Mouse (Mus musculus) kidney, postnatal 25 days (tissue): ENCODE data around the gene Prkg1.
"Not testable (repeated sequence)": the region's sequence is repeated elsewhere in the genome, so short reads cannot be mapped to it uniquely, and the experiment has no call there.

ENCODE experiments used
- DNase-seq, 2 experiments: peaks; one replicate each; pipeline ENCODE4 v3.0.0; 2021; ENCODE audit warnings: mixed read lengths in 2 of 2

The Prkg1 gene

DNA sequence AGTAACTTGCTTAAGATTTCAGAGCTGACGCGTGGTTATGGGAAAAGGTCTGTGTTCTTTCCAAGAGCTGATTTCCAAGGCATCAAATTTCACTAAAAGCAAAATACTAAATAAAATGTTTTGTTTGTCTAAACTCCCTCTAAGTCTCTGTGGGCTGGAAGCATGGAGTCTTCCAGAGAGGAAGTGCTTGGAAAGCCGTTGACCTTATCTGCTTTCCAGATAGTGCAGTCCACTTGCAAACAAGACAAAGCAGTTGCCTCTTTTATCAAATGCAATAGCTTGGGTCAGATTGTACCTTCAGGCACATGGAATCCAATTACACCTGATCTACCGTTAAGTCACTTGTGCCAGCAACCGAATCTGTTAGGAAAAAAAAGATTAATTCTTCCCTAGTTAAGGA lies 340.5 kb downstream of the Prkg1 start:
- no peak for DNase-seq

- no peak for DNase-seq
Observed at GRCm38 (mm10) chr19:31413571-31413970, 351.3 kb downstream of the Prkg1 start.

GRCm38 (mm10) chr19:31396096-31396495 lies 368.7 kb downstream of the Prkg1 start:
- DNase-seq = no peak

DNA sequence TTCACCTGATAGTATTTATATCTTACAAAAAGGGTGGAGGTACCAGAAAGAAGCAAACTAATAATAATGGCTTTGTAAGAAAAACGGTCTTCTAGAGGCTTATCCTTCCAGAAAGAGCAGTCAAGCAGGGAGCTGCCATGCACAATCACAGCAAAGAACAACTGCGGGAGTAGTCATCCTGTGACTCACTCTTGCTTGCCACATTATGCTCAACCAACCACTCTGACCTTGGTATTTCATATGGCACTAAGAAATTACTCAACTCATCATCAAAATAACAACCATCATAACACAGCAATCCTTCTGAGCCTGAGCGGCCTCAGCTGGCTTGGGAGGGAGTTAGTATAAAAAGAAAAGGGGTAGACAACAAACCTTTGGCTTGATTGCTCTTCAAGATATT lies 379.5 kb downstream of the Prkg1 start:
- DNase-seq = no peak

DNA sequence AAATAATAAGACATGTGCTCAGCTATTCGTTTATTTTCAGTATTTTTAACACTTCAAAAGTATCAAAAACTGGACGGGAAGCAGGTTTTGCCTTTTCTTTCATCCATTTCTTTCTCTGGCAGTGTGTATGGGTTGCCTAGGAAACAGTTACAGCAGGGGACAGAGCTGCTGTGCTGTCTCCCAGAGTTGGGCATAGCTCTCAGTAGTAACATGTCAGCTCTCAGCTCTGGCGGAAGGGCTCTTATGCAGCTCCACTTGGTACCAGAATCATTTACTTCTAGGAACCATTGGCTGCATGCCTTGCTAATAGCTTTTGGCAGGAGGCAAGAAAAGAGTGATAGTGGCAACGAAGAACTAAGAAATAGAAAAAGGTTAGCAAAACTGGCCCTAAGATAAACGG lies 381.0 kb downstream of the Prkg1 start:
- DNase-seq = no peak

- DNase-seq = peak in 1 of 2 experiments; percentile 14
Observed at GRCm38 (mm10) chr19:31370106-31370505, 394.7 kb downstream of the Prkg1 start.

- peak in 1 of 2 experiments; percentile 19 for DNase-seq
Observed at GRCm38 (mm10) chr19:31369116-31369515, 395.7 kb downstream of the Prkg1 start.

- no peak for DNase-seq
Observed at GRCm38 (mm10) chr19:31362051-31362450, 402.8 kb downstream of the Prkg1 start.

- DNase-seq = no peak
Observed at GRCm38 (mm10) chr19:31361575-31361974, 403.3 kb downstream of the Prkg1 start.

DNA sequence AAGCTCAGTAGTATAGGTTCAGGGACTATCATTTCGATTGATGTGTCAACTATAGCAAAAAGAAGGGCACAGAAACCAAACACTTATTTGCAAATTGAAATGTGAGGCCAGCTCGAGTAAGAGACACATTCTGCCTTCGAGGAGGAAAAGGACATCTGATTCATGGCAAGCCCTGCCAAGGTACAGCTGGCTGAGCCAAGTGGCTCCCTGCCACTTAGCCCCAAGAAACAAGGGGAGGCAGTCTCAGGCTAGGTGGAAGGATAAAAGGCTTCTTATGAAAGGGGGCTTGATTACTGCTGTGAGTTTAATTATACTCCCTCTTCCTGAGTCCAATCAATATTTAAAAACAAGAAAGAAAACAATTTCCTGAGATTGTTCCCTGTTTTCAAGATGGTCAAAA lies 403.7 kb downstream of the Prkg1 start:
- DNase-seq = peak in 1 of 2 experiments; percentile 45

GRCm38 (mm10) chr19:31354959-31355358 lies 409.9 kb downstream of the Prkg1 start:
- no peak for DNase-seq

DNA sequence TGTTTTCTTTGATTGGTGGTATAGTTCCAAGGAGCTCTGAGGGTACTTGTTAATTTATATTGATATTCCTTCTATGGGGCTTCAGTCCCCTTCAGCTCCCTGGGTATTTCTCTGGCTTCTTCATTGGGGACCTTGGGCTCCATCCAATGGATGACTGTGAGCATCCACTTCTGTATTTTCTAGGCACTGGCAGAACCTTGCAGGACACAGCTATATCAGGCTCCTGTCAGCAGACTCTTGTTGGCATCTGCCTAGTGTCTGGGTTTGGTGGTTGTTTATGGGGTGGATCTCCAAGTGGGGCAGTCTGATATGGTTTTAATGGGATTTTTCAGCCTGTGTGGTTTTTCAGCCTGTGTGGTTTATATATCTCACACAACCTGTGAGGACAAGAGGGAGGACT lies 412.0 kb downstream of the Prkg1 start:
- not testable (repeated sequence) for DNase-seq

DNA sequence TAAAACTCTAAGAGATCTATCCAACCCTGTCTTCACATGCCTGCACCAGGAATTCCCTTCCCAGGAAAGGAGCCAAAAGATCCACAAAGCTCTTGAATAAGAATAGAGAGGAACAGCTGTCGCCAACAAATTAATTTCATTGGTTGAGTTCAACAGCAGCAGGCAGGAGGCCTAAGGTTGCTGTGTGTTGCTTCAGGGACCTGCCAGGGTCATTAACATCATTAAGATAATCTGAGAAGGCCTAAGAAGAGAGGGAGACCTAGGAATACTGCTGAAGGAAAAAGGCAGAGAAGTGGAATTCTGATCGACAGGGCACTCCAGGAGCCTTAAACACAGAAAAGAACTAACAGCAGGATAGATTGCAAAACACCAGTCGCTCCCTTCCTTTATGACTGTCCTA lies 413.0 kb downstream of the Prkg1 start:
- DNase-seq = no peak

GRCm38 (mm10) chr19:31342150-31342549 lies 422.7 kb downstream of the Prkg1 start:
- DNase-seq = peak; percentile 48 to 81

- DNase-seq = no peak
Observed at GRCm38 (mm10) chr19:31340898-31341297, 423.9 kb downstream of the Prkg1 start.

- no peak for DNase-seq
Observed at GRCm38 (mm10) chr19:31338355-31339101, 426.3 kb downstream of the Prkg1 start.

DNA sequence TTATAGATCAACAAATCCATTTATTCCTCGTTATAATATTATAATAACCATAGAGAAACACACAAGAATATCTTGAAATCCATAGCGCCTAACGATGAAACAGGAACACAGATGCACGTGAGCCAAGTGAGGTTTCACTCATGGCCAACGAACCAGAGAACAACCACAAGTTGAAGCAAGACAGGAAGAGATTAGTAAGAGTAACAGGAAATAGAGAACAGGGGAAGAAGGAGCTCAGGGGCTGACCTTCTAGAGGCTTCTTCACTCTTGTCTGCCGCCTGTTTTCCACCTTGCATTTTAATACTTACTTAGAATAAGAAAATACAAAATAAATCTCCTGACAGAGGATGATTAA lies 427.0 kb downstream of the Prkg1 start:
- no peak for DNase-seq

DNA sequence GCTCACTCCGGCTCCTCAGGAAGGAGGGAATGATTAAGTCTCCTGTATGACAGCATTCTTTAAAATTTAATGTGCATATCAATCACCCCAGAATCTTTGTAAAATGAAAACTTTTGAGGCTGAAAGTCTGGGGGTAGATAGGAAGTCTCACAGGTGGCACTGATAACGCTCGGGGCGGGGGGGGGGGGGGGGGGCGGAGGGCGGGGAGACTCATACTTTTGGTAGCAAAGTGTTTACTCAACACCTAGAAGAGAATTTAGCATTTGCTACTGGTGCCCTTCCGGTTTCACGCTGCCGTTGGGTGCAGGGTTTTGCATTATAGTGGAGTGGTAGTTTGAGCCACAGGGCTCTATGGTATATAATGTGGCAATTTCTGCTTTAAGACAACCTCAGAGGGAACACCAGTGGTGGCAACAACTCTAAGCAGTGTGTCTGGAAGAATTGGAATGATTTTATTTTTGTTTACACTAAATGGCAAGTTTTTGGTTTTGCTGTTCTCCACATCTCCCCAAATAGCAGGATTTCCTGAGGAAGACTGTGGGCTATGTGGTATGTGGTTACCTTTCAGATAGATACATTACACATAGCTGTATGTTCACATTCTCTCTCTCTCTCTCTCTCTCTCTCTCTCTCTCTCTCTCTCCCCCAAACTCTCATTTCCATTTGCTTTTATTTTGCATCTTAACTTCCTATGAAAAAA lies 427.5 kb downstream of the Prkg1 start:
- DNase-seq = no peak

GRCm38 (mm10) chr19:31336381-31336780 lies 428.5 kb downstream of the Prkg1 start:
- DNase-seq = peak in 1 of 2 experiments; percentile 24

- no peak for DNase-seq
Observed at GRCm38 (mm10) chr19:31329893-31330292, 434.9 kb downstream of the Prkg1 start.

- no peak for DNase-seq
Observed at GRCm38 (mm10) chr19:31304760-31305159, 460.1 kb downstream of the Prkg1 start.

DNA sequence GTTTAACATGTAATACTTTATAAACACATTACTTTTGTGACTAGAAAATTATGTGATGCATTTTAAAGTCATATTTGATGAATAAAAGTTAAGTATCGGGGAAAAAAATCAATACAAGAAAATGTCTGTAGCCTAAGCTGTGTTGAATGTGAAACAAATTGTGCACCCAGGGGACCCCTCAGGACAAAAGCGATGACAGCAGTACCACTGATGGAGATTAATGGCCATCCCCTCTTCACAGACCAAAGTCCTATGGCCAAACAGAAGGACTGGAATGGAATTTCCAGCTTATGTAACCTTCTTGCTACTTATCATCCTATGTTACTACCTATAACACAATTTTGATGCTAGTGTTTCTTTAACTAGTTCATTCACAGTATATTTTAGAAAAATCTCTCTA lies 473.6 kb downstream of the Prkg1 start:
- no peak for DNase-seq

- no peak for DNase-seq
Observed at GRCm38 (mm10) chr19:31284581-31284980, 480.3 kb downstream of the Prkg1 start.

DNA sequence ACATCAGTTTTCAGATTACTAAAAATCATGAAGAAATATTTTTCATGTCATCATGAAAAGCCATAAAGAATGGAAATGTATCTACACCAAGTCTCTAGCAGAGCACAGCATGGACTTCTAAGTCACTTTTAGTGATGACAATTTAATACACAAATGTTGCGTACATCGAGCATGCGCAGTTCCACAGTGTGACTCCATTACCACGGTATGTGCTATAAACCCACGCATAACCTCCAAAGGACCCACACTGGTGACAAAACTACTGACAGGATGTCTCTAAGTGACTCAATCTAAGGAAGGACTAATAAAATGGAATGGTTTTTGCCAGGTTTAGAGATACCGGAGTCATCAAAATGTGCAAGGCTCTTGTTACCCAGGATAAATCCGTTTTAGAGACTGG lies 480.7 kb downstream of the Prkg1 start:
- DNase-seq = no peak

GRCm38 (mm10) chr19:31283617-31284016 lies 481.2 kb downstream of the Prkg1 start:
- DNase-seq = no peak
